Mouse (Mus musculus) spleen, postnatal 14 days (tissue): ENCODE data around the gene Tmem63a.
"Not testable (repeated sequence)": the region's sequence is repeated elsewhere in the genome, so short reads cannot be mapped to it uniquely, and the experiment has no call there.

Experiments used
- DNase-seq, 2 experiments: peaks; one replicate each; pipeline ENCODE4 v3.0.0; 2021 to 2022; ENCODE audit warnings: low spot score in 2 of 2

Tmem63a gene

GRCm38 (mm10) chr1:180958797-180959196 is 16.7 kb downstream of the Tmem63a start:
- DNase-seq: no peak

- no peak for DNase-seq
Measured at GRCm38 (mm10) chr1:180965786-180966185, 23.6 kb downstream of the Tmem63a start.

GRCm38 (mm10) chr1:180966542-180966941 is 24.4 kb downstream of the Tmem63a start:
- DNase-seq: no peak

GRCm38 (mm10) chr1:180967261-180967660 is 25.1 kb downstream of the Tmem63a start:
- DNase-seq: no peak

GRCm38 (mm10) chr1:180972941-180973340 is 30.8 kb downstream of the Tmem63a start:
- no peak for DNase-seq

- DNase-seq: no peak
Measured at GRCm38 (mm10) chr1:180974126-180974746, 32.1 kb downstream of the Tmem63a start.

- DNase-seq: peak in 1 of 2 experiments; percentile 54
Measured at GRCm38 (mm10) chr1:180976110-180976679, 34.1 kb downstream of the Tmem63a start.

- no peak for DNase-seq
Measured at GRCm38 (mm10) chr1:180979484-180980251, 37.5 kb downstream of the Tmem63a start.

- DNase-seq: no peak
Measured at GRCm38 (mm10) chr1:180980464-180980863, 38.3 kb downstream of the Tmem63a start.

- not testable (repeated sequence) for DNase-seq
Measured at GRCm38 (mm10) chr1:180981298-180982046, 39.3 kb downstream of the Tmem63a start.

- DNase-seq: no peak
Measured at GRCm38 (mm10) chr1:180986701-180987100, 44.6 kb downstream of the Tmem63a start.

- DNase-seq: peak; percentile 54 to 69
Measured at GRCm38 (mm10) chr1:180987759-180988158, 45.6 kb downstream of the Tmem63a start.

- DNase-seq: no peak
Measured at GRCm38 (mm10) chr1:180990671-180991070, 48.5 kb downstream of the Tmem63a start.

- DNase-seq: no peak
Measured at GRCm38 (mm10) chr1:180992142-180992541, 50.0 kb downstream of the Tmem63a start.

GRCm38 (mm10) chr1:181000501-181001092 is 58.5 kb downstream of the Tmem63a start:
- no peak for DNase-seq

GRCm38 (mm10) chr1:181001217-181001616 is 59.1 kb downstream of the Tmem63a start:
- no peak for DNase-seq

- DNase-seq: no peak
Measured at GRCm38 (mm10) chr1:181001621-181002020, 59.5 kb downstream of the Tmem63a start.

- DNase-seq: no peak
Measured at GRCm38 (mm10) chr1:181003790-181004189, 61.6 kb downstream of the Tmem63a start.

GRCm38 (mm10) chr1:181005331-181005730 is 63.2 kb downstream of the Tmem63a start:
- DNase-seq: no peak

GRCm38 (mm10) chr1:181007831-181008230 is 65.7 kb downstream of the Tmem63a start:
- DNase-seq: no peak

- peak in 1 of 2 experiments; percentile 0 for DNase-seq
Measured at GRCm38 (mm10) chr1:181008266-181008665, 66.1 kb downstream of the Tmem63a start.
